ENCODE assay signal across 8 mouse cellular contexts in genomic region chr13:74390371-74390990, GRCm38 (mm10). TPM values are rescaled to one million over a fixed set of nuclear protein-coding genes. Genes with fewer than 3 reads are reported as not detected.
A peak's percentile ranks its signal among the peaks of the same experiment; 100 is the strongest.
DNase-seq lines count a peak whose midpoint lies in the region; ATAC-seq lines count a peak whose summit lies in the region.

Gene Zfp72 (minus strand): TSS chr13:74390836.

- no peaks in the 10 kb centered on the region for H3K36me3 ChIP-seq in embryonic facial prominence, embryonic 12.5 days
- no peaks in the 10 kb centered on the region for H3K36me3 ChIP-seq in limb, embryonic 13.5 days
- H3K36me3 ChIP-seq in midbrain, embryonic 15.5 days (replicated peaks), result no peaks in the 10 kb centered on the region

- H3K27ac ChIP-seq in embryonic facial prominence, embryonic 12.5 days, result no peak within 1 kb of the TSS
- H3K27ac ChIP-seq in limb, embryonic 13.5 days, result no peak within 1 kb of the TSS
- H3K27ac ChIP-seq in midbrain, embryonic 15.5 days, result peak within 1 kb of the TSS; percentile 56; the same call in 1 of the 2 replicates

- H3K9ac ChIP-seq in embryonic facial prominence, embryonic 12.5 days, result peak within 1 kb of the TSS; percentile 51; the same call in 1 of the 2 replicates
- H3K9ac ChIP-seq in limb, embryonic 13.5 days, result peak within 1 kb of the TSS; percentile 70
- peak within 1 kb of the TSS; percentile 68 for H3K9ac ChIP-seq in midbrain, embryonic 15.5 days

- no peaks in the 10 kb centered on the region for H3K27me3 ChIP-seq in embryonic facial prominence, embryonic 12.5 days
- H3K27me3 ChIP-seq in limb, embryonic 13.5 days, result no peaks in the 10 kb centered on the region
- no peaks in the 10 kb centered on the region for H3K27me3 ChIP-seq in midbrain, embryonic 15.5 days (replicated peaks)

- H3K9me3 ChIP-seq in embryonic facial prominence, embryonic 12.5 days, result no peaks in the 10 kb centered on the region
- H3K9me3 ChIP-seq in limb, embryonic 13.5 days, result no peaks in the 10 kb centered on the region
- H3K9me3 ChIP-seq in midbrain, embryonic 15.5 days, result no peaks in the 10 kb centered on the region

- no peaks in the 10 kb centered on the region for H3K4me1 ChIP-seq in embryonic facial prominence, embryonic 12.5 days
- H3K4me1 ChIP-seq in limb, embryonic 13.5 days, result peaks cover 6% of the 10 kb centered on the region
- H3K4me1 ChIP-seq in midbrain, embryonic 15.5 days, result peaks cover 8% of the 10 kb centered on the region

- WGBS in embryonic facial prominence, embryonic 12.5 days, result 1% methylated on average over 14 of the region's 14 CpGs
- 2% methylated on average over 14 of the region's 14 CpGs for WGBS in limb, embryonic 13.5 days
- 3% methylated on average over 14 of the region's 14 CpGs for WGBS in midbrain, embryonic 15.5 days

- ATAC-seq in embryonic facial prominence, embryonic 12.5 days (ENCODE audit: insufficient number of reproducible peaks, insufficient read depth, low FRiP score, low TSS enrichment), result peak; percentile 84
- peak; percentile 91 for ATAC-seq in limb, embryonic 13.5 days (ENCODE audit: low FRiP score, low read depth)
- peak; percentile 97 for ATAC-seq in midbrain, embryonic 15.5 days (replicated peaks)

- H3K4me2 ChIP-seq in embryonic facial prominence, embryonic 12.5 days (replicated peaks), result peak within 1 kb of the TSS; percentile 57
- peak within 1 kb of the TSS; percentile 66 for H3K4me2 ChIP-seq in limb, embryonic 13.5 days (replicated peaks)
- peak within 1 kb of the TSS; percentile 68 for H3K4me2 ChIP-seq in midbrain, embryonic 15.5 days

- peak within 1 kb of the TSS; percentile 62 for H3K4me3 ChIP-seq in embryonic facial prominence, embryonic 12.5 days
- H3K4me3 ChIP-seq in limb, embryonic 13.5 days, result peak within 1 kb of the TSS; percentile 65
- H3K4me3 ChIP-seq in midbrain, embryonic 15.5 days, result peak within 1 kb of the TSS; percentile 69

- DNase-seq in 3134 (ENCODE audit: extremely low read depth, insufficient read length, low spot score), result peak; percentile 64
- peak; percentile 83 for DNase-seq in adrenal gland, postnatal 10 days
- DNase-seq in heart, adult 9 months (ENCODE audit: low spot score in 2 of 2), result peak; percentile 68 to 75
- DNase-seq in kidney, adult 9 months, result peak; percentile 85
- peak; percentile 28 to 66 for DNase-seq in spleen, adult 18-20 months

RNA-seq across cellular contexts. Expression of gene Zfp72, which starts in this region (rescaled TPM):
- 1 to 10 TPM; 3.1 to 3.2 TPM for total RNA-seq in adrenal gland, postnatal 10 days (2021)
- polyA plus RNA-seq in embryonic facial prominence, embryonic 12.5 days (2016; fragmentation: Nextera tagmentation; extraction: Ambion mirVana), result 7.8 and 8.4 TPM in 2 replicates
- 5.3 and 6.6 TPM in 2 replicates for polyA plus RNA-seq in limb, embryonic 13.5 days (2015; fragmentation: Nextera tagmentation; extraction: Ambion mirVana)
- 9.0 and 9.6 TPM in 2 replicates for polyA plus RNA-seq in midbrain, embryonic 15.5 days (2015; fragmentation: Nextera tagmentation; extraction: Ambion mirVana)
